Mouse (Mus musculus) adrenal gland, adult 2 months (tissue): ENCODE data around the gene Sfrp5. TPM values are rescaled to one million over a fixed set of nuclear protein-coding genes. Genes with fewer than 3 reads are reported as not detected.

Experiments
- DNase-seq: peaks from one replicate; pipeline ENCODE4 v3.0.0; 2021
- polyA plus RNA-seq: library from polyadenylated mRNA; depleted of rRNA; stranded (reverse); fragments of >200 nt; gene quantifications from 2 replicates; pipeline ENCODE4 v1.2.3, GENCODE M21; 2012
- total RNA-seq, 2 experiments: library from RNA; stranded (reverse); gene quantifications; 2 replicates each; pipeline ENCODE4 v1.2.3; 2021

Gene Sfrp5
- total and polyA plus RNA-seq, 3 experiments = 2.7 to 11.5 (median 3.9) TPM

DNA sequence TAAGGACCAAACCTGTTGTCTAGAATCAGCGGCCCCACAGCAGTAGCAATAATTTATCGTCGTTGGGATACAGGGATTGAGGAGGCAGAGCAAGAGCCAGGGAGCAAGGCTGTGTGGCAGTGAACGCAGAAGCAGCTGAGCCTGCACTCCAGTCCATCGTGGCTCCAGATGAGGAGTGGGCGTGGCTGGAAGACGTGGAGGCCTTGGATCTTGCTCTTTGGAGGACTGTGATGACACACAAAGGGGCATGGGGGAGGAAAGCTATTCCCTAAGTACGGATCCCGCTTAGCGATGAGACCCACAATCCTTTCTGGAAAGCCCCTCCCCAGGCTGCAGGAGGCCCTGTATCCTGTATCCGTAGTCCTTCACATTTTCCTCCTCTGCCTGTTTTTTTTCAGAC lies 4.0 kb downstream of the Sfrp5 start:
- DNase-seq = peak; percentile 42

DNA sequence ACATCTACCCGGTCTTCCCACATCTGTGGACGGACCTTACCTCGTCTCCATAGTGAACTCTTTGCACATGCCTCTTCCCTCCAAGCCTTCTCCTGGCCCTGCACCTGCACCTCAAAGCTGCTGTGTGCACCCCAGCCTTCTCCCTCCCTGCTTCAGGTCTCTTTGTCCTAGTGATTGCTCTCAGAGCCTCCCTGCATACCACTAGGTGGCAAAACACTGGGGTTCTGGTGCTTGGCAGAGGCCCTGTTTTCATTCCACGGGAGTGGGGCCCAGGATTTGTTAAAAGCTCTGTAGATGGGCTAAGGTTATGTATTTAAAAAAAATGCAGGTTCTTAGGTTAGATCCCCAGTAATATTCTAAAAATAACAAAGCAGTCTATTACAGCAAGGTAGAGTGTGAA lies 5.0 kb downstream of the Sfrp5 start:
- no peak for DNase-seq

DNA sequence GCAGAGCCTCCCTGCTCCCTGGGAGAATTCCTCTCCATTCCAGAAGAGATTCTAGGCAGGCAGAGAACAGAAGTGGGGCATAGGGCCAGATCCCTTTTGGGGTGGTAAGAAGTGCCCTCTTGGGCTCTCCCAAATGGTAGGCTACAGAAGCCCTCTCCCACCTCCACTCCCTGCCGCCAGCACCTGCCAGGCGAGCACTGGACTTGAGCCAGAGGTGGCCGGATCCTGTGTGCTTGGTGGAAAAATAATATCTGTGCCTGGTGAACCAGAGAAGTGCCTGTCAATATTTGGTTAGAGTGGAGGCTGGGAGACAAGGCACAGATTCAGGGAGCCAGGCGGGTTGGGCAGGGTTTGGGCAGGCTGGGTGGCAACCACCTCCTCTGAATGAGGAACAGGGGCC lies 5.7 kb downstream of the Sfrp5 start:
- no peak for DNase-seq

DNA sequence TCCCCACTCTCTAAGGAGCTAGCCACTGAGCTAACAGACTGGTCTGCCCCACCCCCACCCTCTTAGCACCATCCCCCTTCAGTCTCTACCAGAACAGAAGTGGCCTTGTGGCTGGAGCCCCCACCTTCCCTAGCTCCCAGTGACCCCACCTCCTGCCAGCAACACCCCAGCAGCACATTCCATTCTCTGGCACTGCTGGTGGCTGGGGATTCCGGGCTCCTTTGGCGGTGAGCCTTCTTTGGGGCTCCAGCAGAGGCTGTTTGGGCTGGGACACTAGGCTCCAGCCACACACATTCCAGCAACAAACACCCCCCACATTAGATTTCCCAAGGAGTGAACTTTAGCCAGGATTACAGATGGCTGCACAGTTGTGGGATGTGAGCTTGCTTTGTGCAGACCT lies 8.7 kb downstream of the Sfrp5 start:
- DNase-seq = no peak

DNA sequence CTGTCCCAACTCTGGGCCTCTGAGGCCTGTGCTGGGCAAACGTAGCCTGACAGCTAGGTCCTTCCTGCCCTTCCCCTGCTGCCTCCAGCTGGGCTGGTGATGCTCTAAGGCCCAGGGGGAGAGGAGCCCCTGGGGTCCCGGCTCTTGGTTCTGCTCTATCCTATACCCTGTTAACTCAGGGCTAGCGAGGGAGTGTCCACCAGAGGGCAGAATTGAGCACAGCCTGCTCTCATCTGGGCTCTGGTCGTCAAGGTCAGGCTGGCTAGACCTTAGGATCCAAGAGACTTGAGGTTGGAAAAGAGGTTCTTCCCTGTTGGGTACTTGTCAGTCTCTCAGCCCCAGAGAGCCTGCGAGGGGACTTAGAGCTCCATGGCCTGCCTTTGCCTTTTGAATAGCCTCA lies 11.6 kb downstream of the Sfrp5 start:
- DNase-seq = peak; percentile 58

DNA sequence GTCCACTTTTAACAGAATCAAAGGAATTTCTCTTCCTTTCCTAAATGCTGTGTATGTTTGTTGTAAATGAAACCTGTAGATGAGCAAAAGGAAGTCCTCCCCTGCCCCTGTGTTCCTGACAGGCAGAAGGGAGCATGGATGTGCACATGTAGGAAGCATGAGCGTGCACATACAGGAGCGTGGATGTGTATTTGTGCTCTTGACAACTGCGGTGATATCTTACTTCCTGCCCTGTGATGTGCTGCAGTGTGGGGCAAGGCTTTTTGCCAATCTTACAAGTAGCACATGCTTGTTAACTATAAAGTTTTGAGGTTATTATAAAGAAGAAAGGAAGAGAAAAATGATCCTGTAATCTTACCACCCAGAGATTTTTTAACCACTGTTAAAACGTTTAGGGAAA lies 12.3 kb downstream of the Sfrp5 start:
- no peak for DNase-seq

DNA sequence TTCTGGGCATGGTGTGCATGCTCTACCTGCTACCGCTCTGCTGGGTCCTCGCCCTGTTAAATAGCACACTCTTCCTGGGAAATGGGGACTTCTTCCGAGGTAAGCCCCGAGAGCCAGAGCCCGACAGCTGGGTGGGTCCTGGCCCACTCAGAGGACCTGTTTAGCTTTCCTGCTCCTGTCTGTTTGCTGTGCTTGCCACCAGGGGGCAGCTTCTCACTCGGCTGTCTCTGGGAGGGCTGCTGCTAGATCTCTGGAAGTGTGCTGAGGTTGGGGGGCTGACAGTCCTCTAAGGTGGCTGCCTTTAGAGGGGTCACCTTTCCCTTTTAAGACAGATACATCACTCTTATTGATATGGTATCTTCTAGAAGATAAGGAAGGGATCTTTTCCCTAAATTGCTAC lies 19.4 kb downstream of the Sfrp5 start:
- DNase-seq = no peak

DNA sequence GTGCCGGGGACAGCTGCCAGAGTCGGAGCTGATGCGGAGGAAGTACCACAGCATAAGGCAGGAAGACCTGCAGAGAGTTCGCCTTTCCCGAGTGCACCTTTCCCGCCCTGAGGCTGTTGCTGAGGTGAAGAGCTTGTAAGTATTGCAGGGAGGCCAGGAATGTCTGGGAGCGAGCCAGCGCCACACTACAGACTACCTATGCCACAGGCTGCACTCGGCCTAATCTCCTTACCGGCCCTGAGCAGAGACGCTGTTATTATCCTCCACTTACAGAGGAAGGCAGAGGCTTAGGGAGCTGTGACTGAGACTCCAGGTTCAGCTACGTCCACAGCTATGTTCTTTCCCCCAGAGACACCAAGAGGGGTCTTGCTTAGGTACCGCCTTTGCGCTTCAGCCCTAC lies 22.7 kb downstream of the Sfrp5 start:
- DNase-seq = no peak

DNA sequence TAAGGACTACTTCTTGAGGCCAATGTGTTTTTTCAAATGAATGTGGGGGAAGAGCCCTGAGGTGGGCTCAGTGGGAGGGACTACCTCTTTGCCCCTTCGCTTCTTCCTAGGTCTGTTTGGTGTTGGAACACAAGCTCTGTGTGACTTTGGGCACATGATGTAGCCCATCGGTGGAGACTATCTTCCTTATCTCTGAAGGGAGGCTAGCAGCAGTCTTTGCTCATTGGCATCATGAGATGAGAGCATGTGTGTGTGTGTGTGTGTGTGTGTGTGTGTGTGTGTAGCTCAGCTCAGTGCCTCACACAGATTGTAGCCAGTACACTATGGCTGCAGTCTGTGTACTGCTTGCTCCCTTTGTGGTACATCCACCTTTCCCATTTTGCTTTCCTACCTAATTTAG lies 24.6 kb downstream of the Sfrp5 start:
- DNase-seq = no peak

DNA sequence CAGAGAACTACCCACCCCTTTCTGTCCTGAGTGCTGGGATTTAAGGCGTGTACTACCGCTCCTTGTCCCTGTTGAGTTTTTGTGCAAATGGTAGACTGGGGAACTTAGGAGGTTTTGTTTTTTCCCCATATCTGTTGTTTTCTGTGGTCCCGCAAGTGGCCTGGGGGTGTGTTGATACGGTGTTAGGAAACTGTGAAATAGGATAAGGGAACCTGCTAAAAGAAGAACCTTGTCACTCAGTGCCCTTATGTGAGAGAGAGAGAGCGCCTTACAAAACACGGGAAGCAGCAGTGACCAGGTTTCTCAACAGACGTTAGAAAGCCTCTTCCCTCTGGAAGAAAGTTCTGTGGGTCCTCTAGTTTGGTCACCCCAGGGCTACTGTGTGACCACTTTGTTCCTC lies 25.2 kb downstream of the Sfrp5 start:
- DNase-seq = no peak

DNA sequence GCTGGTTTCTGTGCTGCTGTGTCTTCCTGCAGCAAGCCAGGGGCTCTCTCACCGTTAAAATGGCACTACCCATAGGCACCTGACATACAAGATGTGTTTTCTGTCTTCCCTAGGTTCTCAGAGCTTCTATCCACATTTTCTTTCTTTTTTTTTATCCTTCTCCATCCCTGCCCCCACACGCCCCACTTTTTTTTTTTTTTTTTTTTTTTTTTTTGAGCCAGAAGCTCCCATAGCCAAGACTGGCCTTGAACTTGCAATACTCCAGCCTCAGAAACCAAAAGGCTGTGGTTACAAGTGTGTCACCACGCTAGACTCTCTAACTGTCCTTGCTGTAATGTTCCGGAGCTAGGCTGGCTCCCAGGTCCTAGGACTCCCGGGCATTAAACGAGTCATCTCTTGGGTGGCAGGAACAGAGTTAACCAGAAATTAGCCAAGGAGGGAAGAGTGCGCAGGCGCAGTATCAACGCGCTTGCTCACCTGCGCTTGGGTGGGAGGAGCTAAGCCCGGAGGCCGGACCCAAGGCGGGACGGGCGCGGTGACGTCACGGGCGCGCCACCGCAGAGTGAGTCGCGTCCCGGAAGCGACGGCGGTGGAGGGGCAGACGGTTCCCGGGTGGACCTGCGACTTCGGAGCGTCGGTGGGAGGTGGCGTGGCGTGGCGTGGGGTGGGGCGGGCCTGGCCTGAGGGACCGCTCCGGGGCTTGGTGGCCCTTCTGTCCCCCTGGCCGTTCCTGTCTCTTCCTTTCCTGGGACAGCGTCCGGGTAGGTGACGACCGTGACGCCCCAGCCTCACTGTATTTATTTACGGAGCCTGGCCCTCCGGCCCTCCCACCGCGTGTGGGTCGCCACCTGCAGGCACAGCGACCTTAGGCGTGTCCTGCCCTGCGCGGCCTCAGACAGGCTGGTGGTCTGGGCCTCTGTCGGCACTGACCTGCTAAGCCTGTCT lies 31.8 kb downstream of the Sfrp5 start:
- peak; percentile 96 for DNase-seq

DNA sequence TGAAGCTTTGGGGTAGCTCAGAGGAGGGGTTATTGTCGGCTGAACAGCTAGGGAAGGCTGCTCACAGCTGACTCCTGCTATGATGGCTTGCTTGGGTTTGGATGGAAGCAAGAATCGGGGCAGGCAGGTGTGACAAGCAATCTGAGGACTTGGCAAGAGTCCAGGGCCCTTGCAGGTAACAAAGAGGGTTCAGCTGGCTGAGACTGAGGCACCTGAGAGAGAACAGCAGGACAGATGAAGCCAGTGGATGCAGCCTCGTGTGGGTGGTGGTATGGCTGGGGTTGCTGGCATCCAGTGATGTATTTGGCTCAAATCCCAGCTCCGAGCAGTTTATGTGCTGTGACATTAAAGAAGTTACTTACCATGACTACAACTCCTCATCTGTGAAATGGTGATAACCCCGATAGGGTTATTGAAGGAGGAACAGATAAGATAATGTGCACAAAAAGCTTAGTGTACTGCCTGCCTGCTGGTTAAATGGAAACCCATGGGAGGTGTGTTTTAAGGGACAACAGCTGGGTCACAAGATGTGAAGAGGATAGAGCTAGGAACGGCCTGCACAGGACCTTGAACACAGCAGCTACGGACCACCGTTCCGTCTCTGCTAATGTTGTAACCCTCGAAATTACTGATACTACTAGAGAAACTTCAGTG lies 32.6 kb downstream of the Sfrp5 start:
- DNase-seq = no peak

DNA sequence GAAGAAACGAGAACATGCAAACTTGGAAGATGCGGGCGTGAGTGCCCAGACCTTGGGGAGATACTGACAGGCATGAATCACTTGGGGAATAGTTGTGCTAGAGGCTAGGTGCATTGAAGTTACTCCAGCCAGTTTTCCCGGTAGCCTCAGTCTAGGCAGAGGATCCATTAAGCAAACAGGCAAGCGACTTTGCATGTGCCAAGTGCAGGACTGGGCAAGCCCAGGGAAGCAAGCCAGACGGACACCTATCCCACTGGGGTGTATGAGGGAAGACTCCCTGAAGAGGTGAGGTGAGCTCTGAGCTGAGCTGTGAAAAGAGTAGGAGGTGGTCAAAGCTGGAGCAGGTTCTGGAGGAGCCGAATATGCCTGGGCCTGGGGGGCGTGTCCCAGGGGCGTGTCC lies 34.6 kb downstream of the Sfrp5 start:
- DNase-seq = peak; percentile 30

DNA sequence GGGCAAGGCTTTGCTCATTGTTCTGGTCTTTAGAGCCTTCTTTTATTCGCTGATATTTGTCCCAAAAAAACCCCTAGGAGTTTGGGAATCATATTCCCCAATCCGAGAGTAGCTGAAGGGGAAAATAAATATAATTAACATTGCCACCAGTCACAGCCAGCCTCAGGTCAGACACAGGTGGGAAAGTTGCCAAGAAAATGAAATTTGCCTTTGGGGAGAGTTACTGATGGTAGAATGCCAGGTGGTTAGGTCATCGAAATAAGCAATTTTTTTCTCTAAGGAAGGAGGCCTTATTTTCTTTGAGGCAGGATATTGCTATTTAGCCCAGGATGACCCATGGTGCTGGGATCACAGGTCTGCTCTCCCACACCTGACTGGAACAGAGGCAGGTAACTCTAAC lies 35.3 kb downstream of the Sfrp5 start:
- no peak for DNase-seq

DNA sequence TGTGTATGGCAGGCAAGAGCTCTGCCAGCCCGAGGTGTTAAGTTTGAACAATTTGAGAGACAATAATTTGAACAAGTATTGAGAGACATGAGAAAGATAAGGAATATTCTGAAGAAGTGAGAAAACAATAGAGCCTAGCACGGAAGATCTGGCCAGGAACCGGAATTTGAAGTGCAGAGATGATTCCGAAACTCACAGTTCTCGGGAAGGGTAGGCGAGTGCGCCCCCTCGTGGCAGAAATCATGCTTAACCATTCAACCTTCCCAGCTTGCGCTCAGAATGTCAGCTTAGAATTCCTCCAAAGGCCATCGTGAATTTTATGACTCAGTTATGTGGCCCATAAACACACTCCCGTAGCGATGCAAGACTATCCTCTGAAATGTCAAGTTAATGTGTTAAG lies 35.9 kb downstream of the Sfrp5 start:
- peak; percentile 90 for DNase-seq

DNA sequence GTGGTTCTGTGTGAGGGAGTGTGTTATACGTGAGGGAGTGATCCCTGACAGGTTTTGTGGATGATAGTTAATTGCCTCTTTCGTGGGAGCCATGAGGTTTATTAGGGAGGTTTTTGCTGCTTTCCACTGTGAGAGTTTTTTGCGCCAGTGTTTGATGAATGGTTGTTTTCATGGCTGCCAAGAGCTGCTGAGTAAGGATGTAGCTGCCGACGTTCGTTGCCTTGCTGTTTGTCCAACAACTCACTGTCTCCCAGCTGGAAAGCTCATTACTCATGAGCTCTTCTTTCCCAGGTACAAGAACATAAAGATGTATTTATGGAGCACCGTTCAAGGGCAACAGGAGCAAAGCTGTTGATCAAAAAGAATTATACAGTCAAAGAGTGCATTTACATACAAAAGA lies 37.9 kb downstream of the Sfrp5 start:
- DNase-seq = no peak

DNA sequence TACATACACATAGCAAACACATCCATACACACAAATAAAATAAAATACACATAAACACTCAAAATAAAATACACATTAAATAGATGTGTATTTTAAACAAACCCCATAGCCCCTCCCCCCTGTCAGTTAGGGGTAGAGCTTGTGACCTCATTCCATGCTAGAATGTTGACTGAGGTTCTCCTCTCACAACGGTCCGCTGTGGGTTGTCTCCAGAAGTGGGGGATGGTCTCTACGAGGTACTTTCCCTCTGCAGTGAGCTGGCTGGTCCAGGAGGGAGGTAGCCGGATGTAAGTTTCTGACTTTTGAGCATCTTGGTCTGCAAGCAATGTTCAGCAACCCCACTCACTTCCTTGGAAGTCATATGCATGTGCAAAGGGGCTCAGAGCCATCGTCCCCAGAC lies 38.3 kb downstream of the Sfrp5 start, which contains the start of gene Zfyve27:
Gene Zfyve27 (plus strand): TSS at position 188 of the 400 bp plus-strand sequence.
- no peak for DNase-seq

DNA sequence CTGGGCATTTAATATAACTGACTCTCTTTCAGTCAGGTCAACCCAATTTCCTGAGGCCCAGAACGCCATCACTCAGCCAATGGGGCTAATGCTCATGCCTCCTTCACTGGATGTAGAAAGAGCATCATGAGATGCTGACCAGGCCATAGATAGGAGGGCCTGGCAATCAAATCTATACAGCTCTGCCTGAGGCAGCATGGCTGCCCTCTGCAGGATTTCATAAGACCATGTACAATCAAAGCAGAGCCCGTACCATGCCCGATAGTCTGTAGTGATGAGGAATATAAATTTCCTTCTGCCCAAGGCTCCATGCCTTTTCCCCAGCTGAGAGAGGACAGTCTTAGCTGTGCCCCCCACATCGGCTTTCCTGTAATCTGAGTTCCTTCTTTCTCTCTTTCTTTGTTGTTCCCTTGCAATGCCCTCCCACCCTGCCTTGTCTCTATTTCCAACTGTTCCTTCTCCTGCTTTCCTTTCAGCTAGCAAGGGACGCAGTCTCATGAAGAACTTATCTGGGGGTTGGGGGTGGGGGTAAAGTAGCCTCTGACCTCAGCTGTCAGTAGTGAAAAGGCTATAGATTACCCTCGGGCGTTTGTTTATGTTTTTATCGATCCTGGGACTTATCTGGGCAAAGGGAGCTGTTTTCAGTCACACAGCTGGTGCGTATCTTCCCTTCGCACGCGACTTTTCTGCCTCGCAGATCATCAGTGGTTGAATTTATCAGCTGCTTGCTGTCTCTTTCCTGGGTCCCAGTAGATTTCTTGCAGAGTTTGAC lies 43.6 kb downstream of the Sfrp5 start:
- DNase-seq = no peak

DNA sequence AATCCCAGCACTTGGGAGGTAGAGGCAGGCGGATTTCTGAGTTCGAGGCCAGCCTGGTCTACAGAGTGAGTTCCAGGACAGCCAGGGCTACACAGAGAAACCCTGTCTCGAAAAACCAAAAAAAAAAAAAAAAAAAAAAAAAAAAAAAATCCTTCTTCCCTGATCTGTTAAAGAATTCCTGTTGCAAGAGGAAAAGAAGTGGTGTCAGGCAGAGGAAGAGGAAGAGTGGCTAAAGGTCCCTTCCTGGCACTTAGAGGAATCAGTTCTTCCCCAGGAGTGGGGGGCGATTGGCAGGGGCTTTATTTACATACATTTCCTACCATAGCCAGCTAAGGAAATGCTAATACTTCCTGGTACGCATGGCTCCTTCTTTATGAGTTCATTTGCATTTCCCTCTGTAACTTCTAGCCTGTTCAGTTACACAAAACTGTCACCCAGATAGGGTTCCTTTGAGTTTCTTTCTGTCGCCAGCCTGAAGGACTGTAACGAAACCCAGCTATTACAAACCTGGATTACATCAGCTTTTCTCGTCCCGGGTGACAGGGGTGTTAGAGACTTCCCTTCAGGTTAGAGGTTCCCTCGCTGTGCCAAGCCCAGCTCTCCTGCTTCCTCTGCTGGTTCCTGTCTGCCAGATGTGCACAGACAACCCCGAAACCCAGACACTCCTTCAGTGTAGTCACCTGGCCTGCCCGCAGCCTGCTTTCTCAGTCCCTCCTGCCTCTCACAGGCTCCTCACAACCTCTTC lies 44.4 kb downstream of the Sfrp5 start:
- DNase-seq = no peak

DNA sequence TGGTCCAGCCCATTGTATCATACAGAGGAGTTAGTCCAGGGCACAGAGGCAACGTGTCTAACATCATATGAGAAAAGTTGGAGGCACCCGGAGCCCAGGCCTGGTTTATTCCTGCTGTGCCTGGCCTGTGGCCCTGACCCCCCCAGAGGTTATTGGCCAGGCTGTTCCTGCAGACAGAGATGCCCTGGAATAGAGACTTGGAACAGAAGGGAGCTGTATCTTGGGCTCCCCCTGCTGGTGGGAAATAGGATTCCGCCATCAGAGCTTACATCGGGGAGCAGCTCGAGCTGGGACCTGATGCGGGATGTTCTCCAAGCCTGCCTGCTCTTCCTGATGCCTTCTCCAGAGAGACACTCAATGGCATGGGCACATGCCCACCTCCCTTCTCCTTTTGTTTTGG lies 50.1 kb downstream of the Sfrp5 start:
- DNase-seq = peak; percentile 89

DNA sequence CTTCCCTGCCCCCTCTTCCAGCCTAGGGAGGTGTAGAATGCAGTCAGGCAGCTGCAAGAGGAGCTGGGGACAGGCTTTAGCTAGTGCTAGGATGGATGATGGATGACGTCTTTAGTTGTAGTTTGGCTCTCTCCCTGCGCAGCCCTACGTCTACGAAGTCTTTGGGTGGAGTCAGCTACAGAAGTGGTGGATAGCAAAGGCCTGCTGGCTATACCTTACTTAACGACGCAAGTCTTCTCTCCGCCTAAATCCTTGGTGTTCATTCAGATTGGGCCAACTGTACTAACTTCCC lies 53.5 kb downstream of the Sfrp5 start:
- no peak for DNase-seq
